Mouse (Mus musculus) heart, adult 2 months (tissue): ENCODE measurements around the gene Lin7a. TPM values are rescaled to one million over a fixed set of nuclear protein-coding genes. Genes with fewer than 3 reads are reported as not detected.

Experiments used
- DNase-seq, 2 experiments: peaks; one replicate each; pipeline ENCODE4 v3.0.0; 2021
- H3K27ac ChIP-seq: fragments of 200-600 bp; 2 replicates; pipeline ENCODE4 v1.8.1; 2022
- H3K27me3 ChIP-seq: fragments of 200-500 bp; 2 replicates; pipeline ENCODE4 v1.6.1; 2012; ENCODE audit warnings: mild to moderate bottlenecking, low read length, inconsistent platforms, mixed read lengths; ENCODE audit not compliant: control insufficient read depth, insufficient read depth
- H3K36me3 ChIP-seq: fragments of 200-500 bp; 2 replicates; pipeline ENCODE4 v1.6.1; 2012; ENCODE audit warnings: low read length, inconsistent platforms; ENCODE audit not compliant: control insufficient read depth, insufficient read depth
- H3K4me1 ChIP-seq: fragments of 200-500 bp; 2 replicates; pipeline ENCODE4 v1.6.1; 2011; ENCODE audit warnings: low read length; ENCODE audit not compliant: control insufficient read depth, insufficient read depth
- H3K4me3 ChIP-seq: fragments of 200-600 bp; 2 replicates; pipeline ENCODE4 v1.8.1; 2022
- H3K79me2 ChIP-seq: fragments of 200-500 bp; replicated peaks from 2 replicates; pipeline ENCODE4 v1.6.1; 2012; ENCODE audit warnings: mild to moderate bottlenecking, inconsistent platforms, low read length, moderate library complexity, mixed read lengths; ENCODE audit not compliant: control insufficient read depth, insufficient read depth
- H3K9ac ChIP-seq: fragments of 200-500 bp; 2 replicates; pipeline ENCODE4 v1.6.1; 2012; ENCODE audit warnings: low read depth, mild to moderate bottlenecking, control low read depth, inconsistent platforms, low read length, mixed read lengths
- CTCF ChIP-seq: fragments of 200-600 bp; IDR thresholded peaks from 2 replicates; pipeline ENCODE4 v1.8.1; 2022; ENCODE audit warnings: antibody characterized with exemption, mild to moderate bottlenecking, moderate library complexity
- EP300 ChIP-seq: fragments of 200-500 bp; IDR thresholded peaks from 2 replicates; pipeline ENCODE4 v1.6.1; 2011; ENCODE audit warnings: low read depth, low read length, control low read depth; ENCODE audit not compliant: insufficient read depth
- POLR2A ChIP-seq: fragments of 200-500 bp; IDR thresholded peaks from 2 replicates; pipeline ENCODE4 v1.6.1; 2011; ENCODE audit warnings: mild to moderate bottlenecking, low read depth, low read length, control low read depth; ENCODE audit not compliant: insufficient read depth
- WGBS: fragments of 180-500 bp; shearing (Covaris S2); methylation state at CpG from one replicate; pipeline ENCODE4 v1.1.7; 2018; 5-methylcytosine and 5-hydroxymethylcytosine counted together
- intact Hi-C: fragments of 180-260 bp; cut with DNase I; formaldehyde crosslinking; loops from one replicate; pipeline ENCODE4 v1.15.1; 2025
- polyA plus RNA-seq: library from polyadenylated mRNA; depleted of rRNA; stranded (reverse); fragments of >200 nt; gene quantifications from 2 replicates; pipeline ENCODE4 v1.2.3, GENCODE M21; 2012
- total RNA-seq, 2 experiments: library from RNA; stranded (reverse); gene quantifications; 2 replicates each; pipeline ENCODE4 v1.2.3; 2021

Lin7a gene
- total and polyA plus RNA-seq, 3 experiments: 0.35 to 1.7 (median 0.94) TPM

DNA sequence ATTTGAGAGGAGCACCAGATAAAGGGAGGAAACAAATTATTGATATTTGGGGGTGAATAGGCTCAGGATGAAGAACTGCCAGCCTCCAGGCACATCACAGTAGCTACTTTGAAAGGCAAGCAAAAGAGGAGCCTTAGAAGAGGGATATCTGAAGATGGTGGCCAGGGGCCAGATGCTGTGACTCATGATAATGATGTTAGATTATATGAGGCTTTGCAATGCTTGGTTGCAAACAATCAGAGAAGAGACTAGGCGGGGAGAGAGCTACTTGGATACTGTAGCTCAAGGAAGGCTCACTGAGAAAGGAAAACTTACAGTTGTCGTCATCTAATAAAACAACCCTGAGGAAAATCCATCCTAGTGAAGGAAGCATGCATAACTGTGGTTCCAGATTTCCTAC, 5.2 kb downstream of the Lin7a start:
- Histone ChIP-seq H3K4me3 (no peak overlapping the region), H3K27me3 (peaks cover 4% of the 10 kb centered on the region; the same call in 1 of the 2 replicates), H3K36me3 (no peaks in the 10 kb centered on the region), H3K9ac (no peak overlapping the region), H3K4me1 (no peaks in the 10 kb centered on the region), H3K27ac (no peak overlapping the region), H3K79me2 (no peaks in the 10 kb centered on the region)
- intact Hi-C loops: no loop called here
- no peak for DNase-seq
- no peak for TF ChIP-seq CTCF
- TF ChIP-seq POLR2A: no peak
- no peak for TF ChIP-seq EP300
- WGBS: 73% methylated on average over 2 of the region's 2 CpGs

DNA sequence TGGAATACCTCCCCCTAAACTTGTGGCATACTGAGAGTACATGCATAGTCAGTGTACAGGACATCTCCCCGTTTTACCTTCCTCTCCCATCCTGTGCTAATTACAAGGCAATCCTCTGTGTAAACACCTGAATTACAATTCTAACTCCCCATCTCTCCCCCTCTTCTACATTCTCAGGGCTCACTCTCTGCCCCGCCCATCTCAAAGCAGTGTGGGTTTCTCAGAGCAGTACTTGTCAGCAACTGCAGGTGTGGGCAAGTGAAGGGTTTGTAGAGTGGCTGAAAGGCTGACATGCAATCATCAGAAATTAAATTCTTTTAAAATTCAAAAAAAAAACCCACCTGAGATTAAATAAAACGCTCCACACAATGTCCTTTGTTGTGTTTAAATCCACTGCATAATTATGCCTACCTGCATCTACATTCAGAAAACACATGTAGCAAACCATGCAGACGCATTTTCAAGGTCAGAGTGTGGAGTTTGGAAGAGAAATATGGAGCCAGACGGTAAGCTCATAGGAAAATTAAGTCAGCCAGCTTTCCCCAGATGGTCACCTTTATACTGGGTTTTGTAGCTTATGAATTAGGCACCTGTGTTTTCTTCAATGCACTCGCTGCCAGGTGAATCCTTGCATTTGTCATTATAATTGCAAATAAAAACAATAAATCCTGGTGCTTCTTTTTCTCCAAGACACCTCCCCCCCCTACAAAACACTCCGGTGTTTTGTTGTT, 22.6 kb downstream of the Lin7a start:
- 62% methylated on average over 7 of the region's 7 CpGs for WGBS
- no peaks in the 10 kb centered on the region for H3K36me3 ChIP-seq
- no peak overlapping the region for H3K9ac ChIP-seq
- H3K79me2 ChIP-seq: no peaks in the 10 kb centered on the region
- no peak overlapping the region for H3K27ac ChIP-seq
- TF ChIP-seq POLR2A (no peak), CTCF (no peak), EP300 (no peak)
- no peak overlapping the region for H3K4me3 ChIP-seq
- DNase-seq: no peak
- no peaks in the 10 kb centered on the region for H3K27me3 ChIP-seq
- no peaks in the 10 kb centered on the region for H3K4me1 ChIP-seq
- intact Hi-C loops: no loop called here

DNA sequence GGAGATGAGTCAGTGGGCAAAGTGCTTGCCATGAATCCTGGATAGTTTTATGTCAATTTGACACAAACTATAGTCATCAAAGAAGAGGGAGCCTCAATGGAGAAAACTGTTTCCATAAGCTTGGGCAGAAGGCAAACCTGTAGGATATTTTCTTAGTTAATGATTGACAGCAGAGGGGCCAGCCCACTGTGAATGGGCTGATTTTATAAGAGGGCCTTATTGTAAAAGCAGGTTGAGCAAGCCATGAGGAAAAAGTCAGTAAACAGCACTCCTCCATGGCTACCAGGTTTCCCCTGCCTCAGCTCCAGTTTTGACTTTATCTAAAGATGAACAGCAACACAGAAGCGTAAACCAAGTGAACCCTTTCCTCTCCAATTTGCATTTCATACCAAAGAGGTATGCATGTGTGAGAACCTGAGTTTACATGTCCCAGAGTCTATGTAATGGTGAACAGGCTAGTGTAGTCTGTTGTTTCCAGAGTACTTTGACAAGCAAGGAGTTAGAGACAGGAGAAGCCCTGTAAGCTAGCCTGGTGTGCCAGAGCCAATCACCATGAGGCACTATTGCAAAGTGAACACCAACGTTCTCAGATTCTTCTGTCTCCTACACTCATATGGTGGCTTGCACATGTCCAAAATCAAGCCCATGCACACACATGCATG, 29.2 kb downstream of the Lin7a start:
- no peaks in the 10 kb centered on the region for H3K36me3 ChIP-seq
- H3K4me3 ChIP-seq: no peak overlapping the region
- H3K4me1 ChIP-seq: no peaks in the 10 kb centered on the region
- WGBS: 66% methylated on average over 2 of the region's 2 CpGs
- TF ChIP-seq POLR2A (no peak), CTCF (no peak), EP300 (no peak)
- H3K27ac ChIP-seq: no peak overlapping the region
- DNase-seq: no peak
- intact Hi-C loops: no loop called here
- no peak overlapping the region for H3K9ac ChIP-seq
- H3K79me2 ChIP-seq: no peaks in the 10 kb centered on the region
- H3K27me3 ChIP-seq: no peaks in the 10 kb centered on the region

DNA sequence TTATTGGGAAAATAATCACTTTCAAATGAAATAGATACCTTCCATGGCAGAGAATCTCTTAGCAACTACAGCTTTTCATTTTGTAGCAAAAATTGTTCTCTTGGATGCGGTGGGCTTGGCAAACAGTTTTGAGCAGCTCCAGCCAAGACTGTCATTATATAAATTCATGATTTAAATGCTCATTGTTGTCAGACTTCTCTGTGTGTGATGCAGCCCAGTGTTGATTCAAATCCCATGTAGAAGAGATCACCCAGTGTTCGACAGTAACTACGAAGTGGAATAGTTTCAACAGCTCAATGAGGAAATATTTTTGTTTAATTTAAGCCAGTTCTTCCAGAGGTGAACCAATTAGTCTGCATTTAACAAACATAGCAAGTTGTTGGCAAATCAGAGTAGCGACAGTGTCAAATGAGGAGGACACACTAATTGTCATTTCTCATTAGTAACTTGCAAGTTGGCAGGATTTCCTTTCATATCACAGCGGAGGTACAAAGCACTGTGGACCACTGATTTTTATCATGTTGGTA, 39.5 kb downstream of the Lin7a start:
- no peak overlapping the region for H3K4me3 ChIP-seq
- 81% methylated on average over 5 of the region's 5 CpGs for WGBS
- no peak overlapping the region for H3K9ac ChIP-seq
- no peaks in the 10 kb centered on the region for H3K79me2 ChIP-seq
- intact Hi-C loops: no loop called here
- H3K4me1 ChIP-seq: no peaks in the 10 kb centered on the region
- no peaks in the 10 kb centered on the region for H3K27me3 ChIP-seq
- H3K36me3 ChIP-seq: no peaks in the 10 kb centered on the region
- no peak overlapping the region for H3K27ac ChIP-seq
- TF ChIP-seq POLR2A: no peak
- TF ChIP-seq EP300: no peak
- TF ChIP-seq CTCF: no peak
- no peak for DNase-seq

DNA sequence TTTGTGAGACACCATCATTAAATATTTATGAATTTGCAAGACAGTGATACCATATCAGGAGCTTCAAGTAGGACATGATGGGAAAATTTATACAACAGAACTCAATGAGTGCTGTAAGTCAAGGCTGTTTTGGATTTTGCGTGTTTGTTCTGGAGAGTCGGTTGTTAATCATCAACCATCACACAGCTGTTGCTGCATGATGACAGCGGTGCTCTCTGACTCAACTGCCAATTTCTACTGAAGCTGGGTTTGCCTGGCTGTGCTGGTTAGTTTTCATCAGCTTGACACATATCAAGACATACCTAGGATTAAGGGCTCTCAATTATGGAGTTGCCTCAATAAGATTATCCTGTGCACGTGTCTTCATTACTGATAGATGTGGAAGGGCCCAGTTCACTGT, 41.1 kb downstream of the Lin7a start:
- Histone ChIP-seq H3K27ac (no peak overlapping the region), H3K27me3 (no peaks in the 10 kb centered on the region), H3K79me2 (no peaks in the 10 kb centered on the region), H3K4me1 (no peaks in the 10 kb centered on the region), H3K4me3 (no peak overlapping the region), H3K36me3 (no peaks in the 10 kb centered on the region), H3K9ac (no peak overlapping the region)
- intact Hi-C loops: no loop called here
- WGBS: 86% methylated on average over 4 of the region's 4 CpGs
- DNase-seq: no peak
- no peak for TF ChIP-seq POLR2A
- TF ChIP-seq CTCF: no peak
- TF ChIP-seq EP300: no peak

DNA sequence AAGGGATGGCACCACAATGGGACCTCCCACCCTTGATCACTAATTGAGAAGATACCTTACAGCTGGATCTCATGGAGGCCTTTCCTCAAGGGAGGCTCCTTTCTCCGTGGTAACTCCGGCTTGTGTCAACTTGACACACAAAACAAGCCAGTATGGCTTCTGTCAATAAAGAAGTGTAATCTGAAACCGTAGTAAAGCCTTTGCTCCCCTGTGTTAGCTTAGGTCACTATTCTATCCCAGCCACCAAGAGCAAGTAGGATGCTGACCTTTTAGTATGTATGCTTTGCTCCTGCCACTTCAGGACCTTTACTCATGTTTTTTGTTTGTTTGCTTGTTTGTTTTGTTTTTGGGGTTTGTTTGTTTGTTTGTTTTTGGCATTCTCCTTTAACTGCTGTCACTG, 41.9 kb downstream of the Lin7a start:
- Histone ChIP-seq H3K27ac (no peak overlapping the region), H3K4me1 (no peaks in the 10 kb centered on the region), H3K36me3 (no peaks in the 10 kb centered on the region), H3K4me3 (no peak overlapping the region), H3K27me3 (no peaks in the 10 kb centered on the region), H3K9ac (no peak overlapping the region), H3K79me2 (no peaks in the 10 kb centered on the region)
- TF ChIP-seq EP300: no peak
- TF ChIP-seq CTCF: no peak
- no peak for TF ChIP-seq POLR2A
- intact Hi-C loops: no loop called here
- no peak for DNase-seq
- WGBS: 50% methylated on average over 3 of the region's 3 CpGs
